Mouse (Mus musculus) midbrain, embryonic 15.5 days (tissue): ENCODE results near the gene Wdr1. TPM values are rescaled to one million over a fixed set of nuclear protein-coding genes. Genes with fewer than 3 reads are reported as not detected.
"Not testable (repeated sequence)": the region's sequence is repeated elsewhere in the genome, so short reads cannot be mapped to it uniquely, and the experiment has no call there.

Experiments used
- ATAC-seq: fragments of 200-750 bp; cut with Nextera tagmentation; replicated peaks from 2 replicates; pipeline ENCODE4 v1.8.0; 2017; ENCODE audit warnings: moderate TSS enrichment
- H3K27ac ChIP-seq: fragments of 300-500 bp; sonication (generic); 2 replicates; pipeline ENCODE4 v1.5.1; 2015; ENCODE audit warnings: mild to moderate bottlenecking, inconsistent platforms
- H3K27me3 ChIP-seq: fragments of 300-500 bp; sonication (generic); replicated peaks from 2 replicates; pipeline ENCODE4 v1.6.1; 2015; ENCODE audit warnings: inconsistent platforms
- H3K36me3 ChIP-seq: fragments of 300-500 bp; sonication (generic); replicated peaks from 2 replicates; pipeline ENCODE4 v1.6.1; 2015; ENCODE audit warnings: inconsistent platforms
- H3K4me1 ChIP-seq: fragments of 300-500 bp; sonication (generic); 2 replicates; pipeline ENCODE4 v1.6.1; 2015; ENCODE audit warnings: inconsistent platforms
- H3K4me2 ChIP-seq: fragments of 300-500 bp; sonication (generic); 2 replicates; pipeline ENCODE4 v1.6.1; 2015; ENCODE audit warnings: inconsistent platforms, mild to moderate bottlenecking, moderate library complexity
- H3K4me3 ChIP-seq: fragments of 300-500 bp; sonication (generic); 2 replicates; pipeline ENCODE4 v1.5.1; 2015; ENCODE audit warnings: mild to moderate bottlenecking, inconsistent platforms
- H3K9ac ChIP-seq: fragments of 300-500 bp; sonication (generic); 2 replicates; pipeline ENCODE4 v1.6.1; 2015; ENCODE audit warnings: mild to moderate bottlenecking, inconsistent platforms
- H3K9me3 ChIP-seq: fragments of 300-500 bp; sonication (generic); 2 replicates; pipeline ENCODE4 v1.6.1; 2016; ENCODE audit warnings: inconsistent platforms
- WGBS: fragments of 180-500 bp; shearing (Covaris S2); methylation state at CpG from one replicate; pipeline ENCODE4 v1.1.7; 2015; ENCODE audit warnings: mixed read lengths; 5-methylcytosine and 5-hydroxymethylcytosine counted together
- polyA plus RNA-seq: library from polyadenylated mRNA; unstranded; fragments of >200 nt; fragmentation: Nextera tagmentation; extraction: Ambion mirVana; gene quantifications from 2 replicates; pipeline ENCODE4 v1.2.1, GENCODE M21; 2015

The Wdr1 gene
- 208 and 210 TPM in 2 replicates for polyA plus RNA-seq

DNA sequence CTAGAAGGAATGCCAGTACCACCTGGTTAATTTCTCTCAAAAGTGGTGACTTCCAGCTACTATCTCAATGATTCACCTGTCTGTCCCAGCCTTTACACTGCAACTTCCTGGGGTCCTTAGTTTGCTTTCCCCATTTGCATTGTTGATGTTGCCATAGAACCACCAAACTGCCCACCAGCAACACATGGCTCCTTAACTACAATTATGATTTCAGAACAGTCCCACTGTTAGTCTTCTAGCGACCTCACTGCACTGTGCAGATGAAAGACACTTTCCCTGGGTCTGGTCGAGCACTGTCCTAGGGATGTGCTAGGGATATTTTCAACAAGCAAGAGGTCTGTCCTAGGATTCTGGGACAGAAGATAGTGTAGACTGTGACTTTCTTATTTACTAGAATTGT is at the start of gene Wdr1:
Gene Wdr1, minus strand, starts transcription at position 101 of the 400 bp plus-strand sequence.
- no peak for ATAC-seq

DNA sequence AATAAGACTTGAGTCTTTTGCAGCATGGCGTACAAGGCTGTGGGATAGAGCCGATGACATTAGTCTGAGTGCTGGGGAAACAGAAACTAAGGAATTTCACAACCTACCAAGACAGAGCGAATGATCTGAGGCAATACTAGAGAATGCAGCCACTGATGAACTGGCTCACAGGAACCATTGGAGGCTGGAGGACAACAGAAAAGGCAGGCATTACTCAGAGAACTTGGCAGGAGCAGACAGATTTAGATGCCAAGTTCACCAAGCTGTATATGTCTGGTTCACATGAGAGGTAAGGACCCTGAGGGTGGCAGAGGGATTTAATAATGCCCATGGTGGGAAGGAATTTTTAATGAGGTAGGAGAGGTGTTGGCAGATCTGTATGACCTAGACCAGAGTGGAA is 48.1 kb upstream of the Wdr1 start:
- no peak overlapping the region for H3K4me3 ChIP-seq
- H3K9me3 ChIP-seq = no peaks in the 10 kb centered on the region
- WGBS = 90% methylated on average over 3 of the region's 3 CpGs
- H3K27ac ChIP-seq = no peak overlapping the region
- H3K4me1 ChIP-seq = no peaks in the 10 kb centered on the region
- no peaks in the 10 kb centered on the region for H3K27me3 ChIP-seq
- H3K9ac ChIP-seq = no peak overlapping the region
- no peaks in the 10 kb centered on the region for H3K36me3 ChIP-seq
- no peak overlapping the region for H3K4me2 ChIP-seq
- no peak for ATAC-seq

More for the DNA sequence above, at the start of gene Wdr1:
- Histone ChIP-seq H3K9me3 (no peaks in the 10 kb centered on the region), H3K36me3 (no peaks in the 10 kb centered on the region; the same call in 1 of the 2 replicates), H3K27me3 (no peaks in the 10 kb centered on the region), H3K9ac (peak within 1 kb of the TSS; percentile 70), H3K4me3 (peak within 1 kb of the TSS; percentile 94), H3K4me1 (peaks cover 31% of the 10 kb centered on the region), H3K4me2 (peak within 1 kb of the TSS; percentile 96), H3K27ac (peak within 1 kb of the TSS; percentile 89)
- WGBS = 86% methylated on average over 2 of the region's 2 CpGs

DNA sequence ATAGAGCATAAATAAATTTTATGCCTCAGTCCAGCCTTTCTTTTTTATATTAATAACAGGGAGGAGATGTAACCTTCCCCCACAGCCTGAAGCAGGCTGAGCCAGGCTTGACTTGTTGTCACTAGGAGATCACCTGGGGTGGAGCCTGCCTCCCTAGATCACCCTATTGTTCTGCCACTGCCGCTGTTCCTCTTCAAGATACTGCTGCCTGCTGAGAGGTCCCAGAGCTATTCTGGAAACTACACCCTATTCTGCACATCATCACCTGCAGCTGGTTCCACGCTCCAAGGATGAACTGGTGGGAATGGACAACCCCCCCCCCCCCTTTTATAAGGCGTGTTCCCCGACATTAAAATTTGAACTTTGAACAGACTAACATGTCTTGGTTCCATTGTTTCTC is 45.2 kb upstream of the Wdr1 start:
- not testable (repeated sequence) for H3K4me3 ChIP-seq, H3K9me3 ChIP-seq, H3K27ac ChIP-seq, ATAC-seq, H3K9ac ChIP-seq, H3K4me1 ChIP-seq, H3K27me3 ChIP-seq, H3K36me3 ChIP-seq, H3K4me2 ChIP-seq
- 79% methylated on average over 4 of the region's 4 CpGs for WGBS

DNA sequence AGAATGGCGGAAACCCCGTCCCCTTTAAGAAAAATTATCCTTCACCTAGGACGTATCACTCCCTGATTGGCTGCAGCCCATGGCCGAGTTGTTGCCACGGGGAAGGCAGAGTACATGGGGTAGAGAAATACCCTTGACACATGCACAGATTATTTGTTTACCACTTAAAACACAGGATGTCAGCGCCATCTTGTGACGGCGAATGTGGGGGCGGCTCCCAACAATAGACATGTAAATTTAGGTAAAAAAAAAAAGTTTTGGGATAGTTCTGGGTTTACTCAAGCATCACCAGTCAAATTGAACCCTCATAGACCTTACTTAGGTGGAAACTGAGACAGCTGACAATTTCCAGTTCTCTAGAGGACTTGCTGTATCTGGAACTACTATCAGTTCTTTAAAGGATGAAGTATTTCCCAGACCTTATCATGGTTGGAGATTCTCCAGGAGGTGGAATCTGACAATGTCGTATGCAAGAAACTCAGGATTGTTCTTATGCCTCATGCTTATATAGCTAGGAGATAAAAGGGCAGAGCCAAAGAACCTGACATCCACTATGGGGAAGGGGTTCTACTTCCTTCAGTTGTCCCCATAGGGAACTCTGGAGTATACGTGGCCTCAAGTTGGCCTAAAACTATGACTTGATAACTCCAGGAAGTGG is 35.8 kb upstream of the Wdr1 start:
- Histone ChIP-seq H3K9ac (no peak overlapping the region), H3K4me1 (0 out of 2 replicates have a peak, but pooled peaks cover 4% of the 10 kb centered on the region), H3K4me2 (peak overlapping the region; percentile 45), H3K36me3 (no peaks in the 10 kb centered on the region), H3K27ac (0 out of 2 replicates have a peak overlapping the region, but pooled peaks have one; percentile 50), H3K9me3 (no peaks in the 10 kb centered on the region), H3K27me3 (no peaks in the 10 kb centered on the region), H3K4me3 (peak overlapping the region; percentile 39)
- peak; percentile 80; the same call in 1 of the 2 replicates for ATAC-seq
- WGBS = 44% methylated on average over 11 of the region's 11 CpGs

DNA sequence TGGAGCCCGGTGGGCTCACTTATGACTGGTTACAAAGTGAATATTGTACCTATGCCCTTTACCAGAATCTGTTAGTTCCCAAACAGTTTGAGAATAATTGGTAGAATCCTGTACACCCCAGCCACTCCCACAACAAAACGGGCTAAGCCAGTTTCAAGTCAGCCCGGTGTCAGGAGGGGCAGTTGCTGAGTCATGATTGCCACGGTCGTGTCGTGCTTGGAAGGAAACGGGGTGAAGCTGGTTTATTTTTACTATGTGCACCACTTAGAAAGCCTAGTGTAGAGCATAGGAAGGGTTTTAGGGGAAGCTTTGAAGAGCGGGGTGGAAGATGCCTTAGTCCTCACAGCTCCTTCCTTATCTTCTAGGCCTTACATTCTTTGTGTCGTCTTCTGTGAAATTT is 25.9 kb upstream of the Wdr1 start:
- Histone ChIP-seq H3K4me3 (no peak overlapping the region), H3K9me3 (no peaks in the 10 kb centered on the region), H3K36me3 (no peaks in the 10 kb centered on the region), H3K9ac (no peak overlapping the region), H3K4me2 (no peak overlapping the region), H3K4me1 (no peaks in the 10 kb centered on the region), H3K27me3 (no peaks in the 10 kb centered on the region), H3K27ac (no peak overlapping the region)
- no peak for ATAC-seq
- 79% methylated on average over 9 of the region's 9 CpGs for WGBS

DNA sequence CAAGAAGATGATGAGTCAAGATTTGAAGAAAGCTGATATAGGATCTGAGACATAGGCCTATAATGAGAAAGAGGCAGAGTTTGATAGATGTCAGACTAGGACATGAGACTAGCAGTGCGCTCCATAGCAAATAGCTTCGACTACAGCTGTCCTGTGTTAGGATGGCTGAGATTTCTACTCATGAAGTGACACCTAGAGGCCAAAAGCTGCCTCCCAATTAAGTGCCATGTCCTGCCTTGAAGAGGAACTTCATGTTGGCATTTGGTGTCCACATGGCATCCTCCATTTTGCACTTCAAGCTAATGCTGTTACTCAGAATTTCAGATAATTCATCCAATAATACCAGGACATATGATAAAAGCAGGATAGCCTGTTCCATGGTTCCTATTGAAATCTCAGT is 22.4 kb upstream of the Wdr1 start:
- Histone ChIP-seq H3K4me3 (no peak overlapping the region), H3K9me3 (no peaks in the 10 kb centered on the region), H3K4me1 (no peaks in the 10 kb centered on the region), H3K36me3 (no peaks in the 10 kb centered on the region), H3K27me3 (no peaks in the 10 kb centered on the region), H3K9ac (no peak overlapping the region), H3K4me2 (no peak overlapping the region), H3K27ac (no peak overlapping the region)
- no peak for ATAC-seq
- WGBS = 87% methylated on average over 2 of the region's 2 CpGs

DNA sequence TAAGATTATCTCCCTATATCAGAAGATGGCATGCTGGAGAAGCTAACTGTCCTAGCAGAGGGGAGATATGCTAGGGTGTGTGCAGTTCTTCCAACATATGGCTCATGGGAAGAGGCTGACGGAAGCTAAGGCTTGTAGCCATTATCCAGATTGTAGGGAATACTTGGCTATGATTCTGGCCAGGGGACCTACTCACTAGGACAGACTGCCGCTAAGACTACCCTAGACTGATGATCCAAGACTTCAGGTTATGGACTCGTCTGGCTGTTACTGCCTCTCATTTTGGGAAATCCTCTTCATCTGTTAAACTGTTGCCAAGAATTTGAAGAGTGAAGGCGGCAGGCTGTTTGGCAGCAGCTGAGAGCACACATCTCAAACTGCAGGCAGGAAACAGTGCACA is 20.0 kb upstream of the Wdr1 start:
- no peak for ATAC-seq
- H3K27me3 ChIP-seq = no peaks in the 10 kb centered on the region
- H3K4me1 ChIP-seq = no peaks in the 10 kb centered on the region
- no peaks in the 10 kb centered on the region for H3K9me3 ChIP-seq
- no peak overlapping the region for H3K27ac ChIP-seq
- no peak overlapping the region for H3K4me2 ChIP-seq
- H3K9ac ChIP-seq = no peak overlapping the region
- WGBS = 91% methylated on average over 4 of the region's 4 CpGs
- H3K36me3 ChIP-seq = no peaks in the 10 kb centered on the region
- H3K4me3 ChIP-seq = no peak overlapping the region

DNA sequence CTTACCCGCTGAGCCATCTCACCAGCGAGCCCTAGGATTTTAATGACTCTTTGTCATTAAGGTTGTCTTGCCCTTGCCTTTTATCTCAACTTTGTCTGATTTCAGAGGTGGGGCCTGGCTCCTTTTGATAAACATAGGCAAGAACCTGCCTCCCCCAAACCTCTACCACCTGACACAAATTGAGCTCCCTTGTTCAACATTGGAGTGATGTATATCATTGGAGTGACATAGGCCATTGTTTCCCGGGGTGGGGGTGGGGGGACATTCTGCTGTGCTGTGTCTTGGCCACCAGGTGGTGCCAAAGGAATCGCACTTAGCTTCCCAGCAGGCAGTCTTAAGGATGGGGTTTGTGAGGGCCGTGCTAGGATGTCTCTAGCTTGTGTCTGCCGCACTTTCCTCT is 17.7 kb upstream of the Wdr1 start:
- no peak for ATAC-seq
- Histone ChIP-seq H3K36me3 (no peaks in the 10 kb centered on the region), H3K27me3 (no peaks in the 10 kb centered on the region), H3K4me1 (no peaks in the 10 kb centered on the region), H3K27ac (no peak overlapping the region), H3K4me3 (no peak overlapping the region), H3K4me2 (no peak overlapping the region), H3K9me3 (no peaks in the 10 kb centered on the region), H3K9ac (no peak overlapping the region)
- WGBS = 34% methylated on average over 6 of the region's 6 CpGs

DNA sequence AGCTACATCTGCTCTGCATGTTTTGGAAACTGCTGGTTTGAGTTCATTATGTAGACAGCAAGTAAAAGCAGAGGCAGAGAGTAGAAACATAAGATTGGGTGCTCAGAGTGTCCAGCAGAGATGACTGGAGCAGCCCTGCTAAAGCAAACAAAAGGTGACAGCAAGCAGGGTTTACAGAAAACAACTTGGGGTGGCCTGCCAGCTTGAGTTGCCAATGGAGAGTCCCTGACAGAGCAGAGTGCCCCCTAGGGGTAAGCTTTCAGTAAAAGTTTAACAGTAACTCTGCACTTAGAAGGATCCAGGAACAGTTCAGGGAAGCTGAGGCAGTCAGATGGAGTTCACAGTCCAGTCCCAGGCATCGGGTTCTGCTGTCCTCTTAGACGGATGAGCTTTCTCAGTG is 7.9 kb upstream of the Wdr1 start:
- H3K4me2 ChIP-seq = no peak overlapping the region
- no peaks in the 10 kb centered on the region for H3K36me3 ChIP-seq
- WGBS = 83% methylated on average over 2 of the region's 2 CpGs
- H3K27ac ChIP-seq = no peak overlapping the region
- no peaks in the 10 kb centered on the region for H3K4me1 ChIP-seq
- H3K4me3 ChIP-seq = no peak overlapping the region
- no peaks in the 10 kb centered on the region for H3K9me3 ChIP-seq
- no peak for ATAC-seq
- no peak overlapping the region for H3K9ac ChIP-seq
- no peaks in the 10 kb centered on the region for H3K27me3 ChIP-seq

DNA sequence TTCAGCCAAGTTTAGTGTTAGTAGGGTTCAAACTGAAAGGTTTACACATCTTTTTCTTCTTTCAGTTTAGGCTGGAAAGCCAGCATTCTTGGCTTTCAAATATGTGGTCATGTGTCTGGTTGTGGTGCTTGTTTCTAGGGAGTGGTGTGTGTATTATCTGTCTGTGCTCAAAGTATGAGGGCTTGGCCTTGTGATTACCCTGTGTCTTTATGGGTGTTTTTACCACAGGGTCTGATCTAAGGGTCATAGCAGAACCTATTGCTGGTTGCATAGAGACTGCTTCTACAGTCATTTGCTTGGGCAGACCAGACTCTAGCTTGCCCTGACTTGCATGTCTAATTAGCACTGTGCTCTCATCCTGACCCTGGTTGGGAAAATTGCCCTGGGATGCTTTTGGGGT is 5.6 kb upstream of the Wdr1 start:
- H3K9ac ChIP-seq = no peak overlapping the region
- H3K4me3 ChIP-seq = no peak overlapping the region
- no peaks in the 10 kb centered on the region for H3K9me3 ChIP-seq
- H3K27me3 ChIP-seq = no peaks in the 10 kb centered on the region
- no peaks in the 10 kb centered on the region for H3K4me1 ChIP-seq
- H3K27ac ChIP-seq = no peak overlapping the region
- H3K4me2 ChIP-seq = no peak overlapping the region
- H3K36me3 ChIP-seq = no peaks in the 10 kb centered on the region
- ATAC-seq = no peak

DNA sequence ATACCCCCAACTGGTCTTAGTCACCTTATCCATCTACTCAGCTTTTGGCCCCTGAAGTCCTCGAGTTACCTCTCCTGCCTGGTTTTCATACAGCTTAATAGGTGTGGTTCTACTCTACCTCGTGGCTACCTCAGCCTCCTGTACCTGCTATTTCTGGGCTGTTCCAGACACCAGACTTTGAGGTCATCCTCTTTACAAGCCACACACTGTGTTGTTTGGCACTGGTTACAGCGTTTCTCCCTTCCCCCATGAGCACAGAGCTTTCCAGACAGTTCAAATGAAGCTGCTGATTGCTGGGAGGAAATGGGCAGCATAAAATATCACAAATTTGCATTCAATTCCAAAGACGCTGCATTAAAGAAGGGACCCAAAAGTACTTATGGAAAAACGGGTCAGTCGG is 1.8 kb upstream of the Wdr1 start:
- no peaks in the 10 kb centered on the region for H3K9me3 ChIP-seq
- WGBS = 83% methylated on average over 6 of the region's 6 CpGs
- peaks cover 18% of the 10 kb centered on the region for H3K4me1 ChIP-seq
- ATAC-seq = no peak
- H3K36me3 ChIP-seq = no peaks in the 10 kb centered on the region
- H3K4me2 ChIP-seq = no peak overlapping the region
- no peak overlapping the region for H3K27ac ChIP-seq
- H3K27me3 ChIP-seq = no peaks in the 10 kb centered on the region
- H3K9ac ChIP-seq = no peak overlapping the region
- H3K4me3 ChIP-seq = no peak overlapping the region

DNA sequence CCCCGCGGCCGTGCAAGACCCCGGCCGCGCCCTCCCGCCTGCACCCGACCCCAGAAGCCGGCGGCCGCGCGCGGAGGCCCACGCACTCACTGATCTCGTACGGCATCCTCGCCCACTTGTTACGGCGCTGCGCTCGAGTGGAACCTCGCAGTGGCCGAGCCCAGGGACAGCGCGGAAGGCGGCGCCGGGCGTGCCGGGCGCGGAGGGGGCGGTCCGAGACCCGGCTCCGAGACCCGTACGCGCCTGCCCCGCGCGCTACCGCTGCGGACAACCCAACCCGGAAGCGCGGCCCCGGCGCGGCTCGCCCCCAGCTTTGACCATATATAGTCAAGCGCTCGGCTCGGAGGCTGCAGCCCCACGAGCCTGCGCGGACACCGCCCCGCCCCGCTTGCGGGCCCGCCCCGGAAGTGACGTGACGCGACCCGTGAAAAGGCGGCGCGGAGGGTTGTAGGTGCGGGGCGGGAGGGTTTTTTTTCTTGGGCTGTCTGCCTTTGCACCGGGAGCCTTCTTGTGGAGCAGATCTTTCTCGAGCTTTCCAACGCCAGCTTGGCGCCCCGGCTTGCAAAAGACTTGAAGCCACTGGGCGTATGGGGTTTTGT is 1.5 kb downstream of the Wdr1 start:
- H3K9ac ChIP-seq = peak overlapping the region; percentile 85
- no peaks in the 10 kb centered on the region for H3K9me3 ChIP-seq
- peaks cover 31% of the 10 kb centered on the region for H3K4me1 ChIP-seq
- peak overlapping the region; percentile 94 for H3K4me3 ChIP-seq
- WGBS = under 1% methylated on average over 75 of the region's 79 CpGs
- peak; percentile 99 for ATAC-seq
- peak overlapping the region; percentile 96 for H3K4me2 ChIP-seq
- H3K27me3 ChIP-seq = no peaks in the 10 kb centered on the region
- peaks cover 5% of the 10 kb centered on the region; the same call in 1 of the 2 replicates for H3K36me3 ChIP-seq
- peak overlapping the region; percentile 89 for H3K27ac ChIP-seq
